Mouse (Mus musculus): ENCODE results near the gene Trpv1. TPM values are rescaled to one million over a fixed set of nuclear protein-coding genes. Genes with fewer than 3 reads are reported as not detected.

Trpv1 gene
- polyA plus RNA-seq, 1 experiment from 2014 or later = 0.13 TPM

- no peaks in the 10 kb centered on the region; the same call in 1 of the 2 replicates for H3K36me3 ChIP-seq (ENCODE audit: control insufficient read depth, insufficient read depth, low read length)
- H3K9me3 ChIP-seq (ENCODE audit: control insufficient read depth, low read depth, low read length) = no peaks in the 10 kb centered on the region
- H3K4me2 ChIP-seq (replicated peaks; ENCODE audit: low read depth, low read length) = peak overlapping the region; percentile 95
- H3K27ac ChIP-seq (ENCODE audit: low read length) = no peak overlapping the region
- H3K9ac ChIP-seq (replicated peaks; ENCODE audit: low read depth, low read length) = peak overlapping the region; percentile 57
- H3K27me3 ChIP-seq (ENCODE audit: control insufficient read depth, insufficient read depth, low read length) = no peaks in the 10 kb centered on the region
- WGBS = 1% methylated on average over 12 of the region's 12 CpGs
- H3K4me3 ChIP-seq (ENCODE audit: low read depth, low read length) = peak overlapping the region; percentile 73
- peaks cover 5% of the 10 kb centered on the region for H3K4me1 ChIP-seq (ENCODE audit: control insufficient read depth, insufficient read depth, low read length)
- no peak for ATAC-seq (ENCODE audit: insufficient number of reproducible peaks, insufficient read depth, low FRiP score, low read depth)
Observed at GRCm38 (mm10) chr11:73199879-73200278, 34.2 kb upstream of the Trpv1 start.

- Histone ChIP-seq H3K4me1 (ENCODE audit: control insufficient read depth, insufficient read depth, low read length) (peaks cover 5% of the 10 kb centered on the region), H3K36me3 (ENCODE audit: control insufficient read depth, insufficient read depth, low read length) (no peaks in the 10 kb centered on the region), H3K27me3 (ENCODE audit: control insufficient read depth, insufficient read depth, low read length) (no peaks in the 10 kb centered on the region), H3K4me3 (ENCODE audit: low read depth, low read length) (no peak overlapping the region), H3K9me3 (ENCODE audit: control insufficient read depth, low read depth, low read length) (no peaks in the 10 kb centered on the region), H3K9ac (replicated peaks; ENCODE audit: low read depth, low read length) (no peak overlapping the region), H3K4me2 (replicated peaks; ENCODE audit: low read depth, low read length) (no peak overlapping the region), H3K27ac (ENCODE audit: low read length) (no peak overlapping the region)
- WGBS = 66% methylated on average over 2 of the region's 2 CpGs
- ATAC-seq (ENCODE audit: insufficient number of reproducible peaks, insufficient read depth, low FRiP score, low read depth) = no peak
Observed at GRCm38 (mm10) chr11:73201021-73201420, 33.1 kb upstream of the Trpv1 start.

GRCm38 (mm10) chr11:73201597-73201996, 32.5 kb upstream of the Trpv1 start:
- Histone ChIP-seq H3K4me1 (ENCODE audit: control insufficient read depth, insufficient read depth, low read length) (peaks cover 5% of the 10 kb centered on the region), H3K4me2 (replicated peaks; ENCODE audit: low read depth, low read length) (no peak overlapping the region), H3K36me3 (ENCODE audit: control insufficient read depth, insufficient read depth, low read length) (no peaks in the 10 kb centered on the region), H3K4me3 (ENCODE audit: low read depth, low read length) (no peak overlapping the region), H3K9me3 (ENCODE audit: control insufficient read depth, low read depth, low read length) (no peaks in the 10 kb centered on the region), H3K27ac (ENCODE audit: low read length) (no peak overlapping the region), H3K27me3 (ENCODE audit: control insufficient read depth, insufficient read depth, low read length) (no peaks in the 10 kb centered on the region), H3K9ac (replicated peaks; ENCODE audit: low read depth, low read length) (no peak overlapping the region)
- 34% methylated on average over 4 of the region's 4 CpGs for WGBS
- no peak for ATAC-seq (ENCODE audit: insufficient number of reproducible peaks, insufficient read depth, low FRiP score, low read depth)

DNA sequence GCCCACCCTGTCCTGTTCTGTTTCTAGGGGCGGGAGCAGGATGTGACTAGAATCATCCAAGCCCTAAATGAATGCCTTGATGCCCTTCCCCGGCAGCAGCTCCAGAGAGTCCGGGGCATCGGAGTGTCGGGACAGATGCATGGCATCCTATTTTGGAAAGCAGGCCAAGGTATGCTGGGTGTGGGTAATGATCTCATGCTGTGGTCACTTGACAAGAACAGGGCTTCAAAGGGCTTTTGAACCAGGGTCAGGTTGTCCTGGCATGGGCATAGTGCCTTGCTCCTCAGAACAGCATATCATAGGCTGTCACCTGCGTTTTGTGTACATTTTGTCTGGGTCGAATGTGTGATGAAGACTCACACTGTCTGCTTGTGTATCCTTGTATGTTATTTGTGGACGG, 30.2 kb upstream of the Trpv1 start:
- Histone ChIP-seq H3K4me3 (ENCODE audit: low read depth, low read length) (no peak overlapping the region), H3K4me1 (ENCODE audit: control insufficient read depth, insufficient read depth, low read length) (no peaks in the 10 kb centered on the region; the same call in 1 of the 2 replicates), H3K4me2 (replicated peaks; ENCODE audit: low read depth, low read length) (no peak overlapping the region), H3K9ac (replicated peaks; ENCODE audit: low read depth, low read length) (no peak overlapping the region), H3K27me3 (ENCODE audit: control insufficient read depth, insufficient read depth, low read length) (no peaks in the 10 kb centered on the region), H3K27ac (ENCODE audit: low read length) (no peak overlapping the region), H3K9me3 (ENCODE audit: control insufficient read depth, low read depth, low read length) (no peaks in the 10 kb centered on the region), H3K36me3 (ENCODE audit: control insufficient read depth, insufficient read depth, low read length) (no peaks in the 10 kb centered on the region)
- ATAC-seq (ENCODE audit: insufficient number of reproducible peaks, insufficient read depth, low FRiP score, low read depth) = no peak
- WGBS = 83% methylated on average over 8 of the region's 8 CpGs

DNA sequence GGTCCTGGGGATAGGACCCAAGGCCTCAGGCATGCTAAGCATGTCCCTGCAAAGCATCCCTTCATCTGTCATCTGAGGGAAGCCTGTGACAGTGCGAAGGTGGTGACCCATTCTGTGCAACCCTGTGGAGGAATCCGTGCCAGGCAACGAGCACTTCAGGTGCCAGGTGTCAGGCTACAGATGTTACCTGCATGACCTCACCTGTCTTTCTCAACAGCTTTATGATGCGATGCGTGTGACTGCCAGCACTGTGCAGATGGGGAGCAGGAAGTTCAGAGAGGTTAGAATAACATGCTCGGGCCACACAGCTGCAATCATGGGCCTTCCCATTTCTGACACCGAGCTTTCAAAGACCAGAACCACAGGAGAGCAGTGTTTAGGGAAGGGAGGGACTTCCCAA, 28.9 kb upstream of the Trpv1 start:
- no peak overlapping the region for H3K4me3 ChIP-seq (ENCODE audit: low read depth, low read length)
- H3K36me3 ChIP-seq (ENCODE audit: control insufficient read depth, insufficient read depth, low read length) = no peaks in the 10 kb centered on the region
- H3K9me3 ChIP-seq (ENCODE audit: control insufficient read depth, low read depth, low read length) = no peaks in the 10 kb centered on the region
- no peak overlapping the region for H3K27ac ChIP-seq (ENCODE audit: low read length)
- no peak overlapping the region for H3K9ac ChIP-seq (replicated peaks; ENCODE audit: low read depth, low read length)
- no peaks in the 10 kb centered on the region for H3K4me1 ChIP-seq (ENCODE audit: control insufficient read depth, insufficient read depth, low read length)
- no peak for ATAC-seq (ENCODE audit: insufficient number of reproducible peaks, insufficient read depth, low FRiP score, low read depth)
- WGBS = 69% methylated on average over 7 of the region's 7 CpGs
- no peak overlapping the region for H3K4me2 ChIP-seq (replicated peaks; ENCODE audit: low read depth, low read length)
- H3K27me3 ChIP-seq (ENCODE audit: control insufficient read depth, insufficient read depth, low read length) = no peaks in the 10 kb centered on the region

DNA sequence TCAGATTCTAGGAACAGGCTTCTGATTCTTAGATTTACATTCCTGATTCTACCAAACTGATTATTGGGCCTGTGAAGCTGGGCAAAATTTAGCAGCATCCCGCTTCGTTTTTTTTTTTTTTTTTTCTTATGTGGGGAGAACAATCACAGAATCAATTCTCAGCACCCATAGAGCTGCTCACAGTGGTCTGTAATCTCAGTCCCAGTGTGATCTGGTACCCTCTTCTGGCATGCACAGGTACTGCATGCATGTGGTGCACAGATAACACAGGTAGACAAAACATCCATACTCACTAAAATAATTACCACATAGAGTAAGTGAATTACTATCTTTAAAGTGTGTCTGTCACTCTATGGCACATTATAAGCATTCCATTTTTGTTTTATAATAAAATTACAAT, 26.5 kb upstream of the Trpv1 start:
- Histone ChIP-seq H3K9ac (replicated peaks; ENCODE audit: low read depth, low read length) (no peak overlapping the region), H3K27me3 (ENCODE audit: control insufficient read depth, insufficient read depth, low read length) (no peaks in the 10 kb centered on the region), H3K9me3 (ENCODE audit: control insufficient read depth, low read depth, low read length) (no peaks in the 10 kb centered on the region), H3K4me3 (ENCODE audit: low read depth, low read length) (no peak overlapping the region), H3K36me3 (ENCODE audit: control insufficient read depth, insufficient read depth, low read length) (no peaks in the 10 kb centered on the region), H3K4me1 (ENCODE audit: control insufficient read depth, insufficient read depth, low read length) (no peaks in the 10 kb centered on the region), H3K4me2 (replicated peaks; ENCODE audit: low read depth, low read length) (no peak overlapping the region), H3K27ac (ENCODE audit: low read length) (no peak overlapping the region)
- no peak for ATAC-seq (ENCODE audit: insufficient number of reproducible peaks, insufficient read depth, low FRiP score, low read depth)
- 75% methylated on average over 2 of the region's 2 CpGs for WGBS

GRCm38 (mm10) chr11:73213956-73214355, 20.1 kb upstream of the Trpv1 start:
- H3K36me3 ChIP-seq (ENCODE audit: control insufficient read depth, insufficient read depth, low read length) = no peaks in the 10 kb centered on the region
- no peaks in the 10 kb centered on the region for H3K27me3 ChIP-seq (ENCODE audit: control insufficient read depth, insufficient read depth, low read length)
- H3K9me3 ChIP-seq (ENCODE audit: control insufficient read depth, low read depth, low read length) = no peaks in the 10 kb centered on the region
- no peak overlapping the region for H3K27ac ChIP-seq (ENCODE audit: low read length)
- H3K4me1 ChIP-seq (ENCODE audit: control insufficient read depth, insufficient read depth, low read length) = no peaks in the 10 kb centered on the region
- no peak overlapping the region for H3K4me3 ChIP-seq (ENCODE audit: low read depth, low read length)
- H3K9ac ChIP-seq (replicated peaks; ENCODE audit: low read depth, low read length) = no peak overlapping the region
- no peak for ATAC-seq (ENCODE audit: insufficient number of reproducible peaks, insufficient read depth, low FRiP score, low read depth)
- WGBS = 79% methylated on average over 3 of the region's 3 CpGs
- H3K4me2 ChIP-seq (replicated peaks; ENCODE audit: low read depth, low read length) = no peak overlapping the region

- H3K9me3 ChIP-seq (ENCODE audit: control insufficient read depth, low read depth, low read length) = no peaks in the 10 kb centered on the region
- no peak overlapping the region for H3K4me2 ChIP-seq (replicated peaks; ENCODE audit: low read depth, low read length)
- no peak for ATAC-seq (ENCODE audit: insufficient number of reproducible peaks, insufficient read depth, low FRiP score, low read depth)
- H3K4me3 ChIP-seq (ENCODE audit: low read depth, low read length) = no peak overlapping the region
- 60% methylated on average over 2 of the region's 2 CpGs for WGBS
- no peaks in the 10 kb centered on the region for H3K36me3 ChIP-seq (ENCODE audit: control insufficient read depth, insufficient read depth, low read length)
- no peaks in the 10 kb centered on the region for H3K4me1 ChIP-seq (ENCODE audit: control insufficient read depth, insufficient read depth, low read length)
- H3K9ac ChIP-seq (replicated peaks; ENCODE audit: low read depth, low read length) = no peak overlapping the region
- no peak overlapping the region for H3K27ac ChIP-seq (ENCODE audit: low read length)
- no peaks in the 10 kb centered on the region for H3K27me3 ChIP-seq (ENCODE audit: control insufficient read depth, insufficient read depth, low read length)
Observed at GRCm38 (mm10) chr11:73219671-73220070, 14.4 kb upstream of the Trpv1 start.

DNA sequence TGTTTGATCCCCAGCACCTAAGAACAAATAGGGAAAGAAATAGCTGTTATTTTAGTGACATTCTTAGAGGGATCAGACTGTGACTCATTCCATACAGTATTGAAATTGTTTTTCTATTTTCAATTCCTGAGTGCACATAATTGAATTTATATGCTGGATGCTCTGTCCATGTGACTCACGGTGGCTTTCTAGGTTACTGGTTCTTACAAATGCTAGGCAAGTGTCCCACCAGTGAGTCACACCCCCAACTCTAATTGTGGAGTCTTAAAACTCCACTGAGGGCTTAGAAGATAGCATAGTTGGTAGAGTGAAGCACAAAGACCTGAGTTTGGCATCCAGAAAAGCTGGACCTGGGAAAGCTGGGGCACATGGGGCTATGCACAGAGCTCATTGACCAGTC, 13.4 kb upstream of the Trpv1 start:
- WGBS = 87% methylated on average over 1 of the region's 1 CpGs
- H3K27me3 ChIP-seq (ENCODE audit: control insufficient read depth, insufficient read depth, low read length) = no peaks in the 10 kb centered on the region
- ATAC-seq (ENCODE audit: insufficient number of reproducible peaks, insufficient read depth, low FRiP score, low read depth) = no peak

More for the DNA sequence above, 13.4 kb upstream of the Trpv1 start:
- Histone ChIP-seq H3K4me3 (ENCODE audit: low read depth, low read length) (no peak overlapping the region), H3K9me3 (ENCODE audit: control insufficient read depth, low read depth, low read length) (no peaks in the 10 kb centered on the region), H3K4me2 (replicated peaks; ENCODE audit: low read depth, low read length) (no peak overlapping the region), H3K4me1 (ENCODE audit: control insufficient read depth, insufficient read depth, low read length) (no peaks in the 10 kb centered on the region), H3K36me3 (ENCODE audit: control insufficient read depth, insufficient read depth, low read length) (no peaks in the 10 kb centered on the region), H3K9ac (replicated peaks; ENCODE audit: low read depth, low read length) (no peak overlapping the region), H3K27ac (ENCODE audit: low read length) (no peak overlapping the region)
